Mouse (Mus musculus) embryonic facial prominence, embryonic 11.5 days (tissue): ENCODE measurements around the gene Lrrfip2. TPM values are rescaled to one million over a fixed set of nuclear protein-coding genes. Genes with fewer than 3 reads are reported as not detected.

ENCODE experiments used
- ATAC-seq: fragments of 200-750 bp; cut with Nextera tagmentation; replicated peaks from 2 replicates; pipeline ENCODE4 v1.8.0; 2017; ENCODE audit warnings: low read depth; ENCODE audit not compliant: insufficient number of reproducible peaks, low FRiP score, low TSS enrichment
- DNase-seq: peaks from one replicate; pipeline ENCODE4 v3.0.0-alpha.2; 2015; ENCODE audit warnings: low spot score
- H3K27ac ChIP-seq: fragments of 300-500 bp; sonication (generic); replicated peaks from 2 replicates; pipeline ENCODE4 v1.5.1; 2014; ENCODE audit warnings: mild to moderate bottlenecking, low read depth, low read length, control low read depth
- H3K27me3 ChIP-seq: fragments of 300-500 bp; sonication (generic); 2 replicates; pipeline ENCODE4 v1.6.1; 2014; ENCODE audit warnings: mild to moderate bottlenecking, low read length, moderate library complexity, mixed read lengths; ENCODE audit not compliant: control insufficient read depth, insufficient read depth
- H3K36me3 ChIP-seq: fragments of 300-500 bp; sonication (generic); replicated peaks from 2 replicates; pipeline ENCODE4 v1.6.1; 2014; ENCODE audit warnings: low read depth, mild to moderate bottlenecking, low read length, moderate library complexity, mixed read lengths; ENCODE audit not compliant: control insufficient read depth, insufficient read depth
- H3K4me1 ChIP-seq: fragments of 300-500 bp; sonication (generic); 2 replicates; pipeline ENCODE4 v1.6.1; 2014; ENCODE audit warnings: low read length, mixed read lengths; ENCODE audit not compliant: control insufficient read depth, insufficient read depth
- H3K4me2 ChIP-seq: fragments of 300-500 bp; sonication (generic); 2 replicates; pipeline ENCODE4 v1.6.1; 2014; ENCODE audit warnings: low read depth, mild to moderate bottlenecking, control low read depth, low read length, moderate library complexity
- H3K4me3 ChIP-seq: fragments of 300-500 bp; sonication (generic); 2 replicates; pipeline ENCODE4 v1.5.1; 2014; ENCODE audit warnings: low read depth, low read length, control low read depth
- H3K9ac ChIP-seq: fragments of 300-500 bp; sonication (generic); replicated peaks from 2 replicates; pipeline ENCODE4 v1.6.1; 2014; ENCODE audit warnings: mild to moderate bottlenecking, control low read depth, low read length
- H3K9me3 ChIP-seq: fragments of 300-500 bp; sonication (generic); replicated peaks from 2 replicates; pipeline ENCODE4 v1.6.1; 2016; ENCODE audit warnings: mild to moderate bottlenecking, low read length, inconsistent platforms, mixed read lengths; ENCODE audit not compliant: control insufficient read depth
- WGBS: fragments of 180-500 bp; shearing (Covaris S2); extraction: QIAGEN DNeasy Blood & Tissue Kit; methylation state at CpG from one replicate; pipeline ENCODE4 v1.1.7; 2014; 5-methylcytosine and 5-hydroxymethylcytosine counted together
- polyA plus RNA-seq: library from polyadenylated mRNA; unstranded; fragments of >200 nt; fragmentation: Nextera tagmentation; extraction: Ambion mirVana; gene quantifications from 2 replicates; pipeline ENCODE4 v1.2.1, GENCODE M21; 2014

Lrrfip2 gene
- polyA plus RNA-seq, 1 experiment from 2014 or later, result 49.2 TPM

- H3K4me2 ChIP-seq, result no peak overlapping the region
- DNase-seq (no peak), ATAC-seq (no peak)
- no peaks in the 10 kb centered on the region for H3K27me3 ChIP-seq
- WGBS, result 91% methylated on average over 2 of the region's 2 CpGs
- no peak overlapping the region for H3K4me3 ChIP-seq
- H3K9me3 ChIP-seq, result no peaks in the 10 kb centered on the region
- no peaks in the 10 kb centered on the region for H3K36me3 ChIP-seq
- no peaks in the 10 kb centered on the region for H3K4me1 ChIP-seq
- no peak overlapping the region for H3K9ac ChIP-seq
- no peak overlapping the region for H3K27ac ChIP-seq
Observed at GRCm38 (mm10) chr9:111152314-111152897, 35.0 kb downstream of the Lrrfip2 start.

GRCm38 (mm10) chr9:111153026-111153425, 35.6 kb downstream of the Lrrfip2 start:
- Histone ChIP-seq H3K4me3 (no peak overlapping the region), H3K9me3 (no peaks in the 10 kb centered on the region), H3K9ac (no peak overlapping the region), H3K27ac (no peak overlapping the region), H3K36me3 (no peaks in the 10 kb centered on the region), H3K27me3 (no peaks in the 10 kb centered on the region), H3K4me1 (no peaks in the 10 kb centered on the region), H3K4me2 (no peak overlapping the region)
- no peak for ATAC-seq
- WGBS, result 92% methylated on average over 3 of the region's 3 CpGs
- no peak for DNase-seq

DNA sequence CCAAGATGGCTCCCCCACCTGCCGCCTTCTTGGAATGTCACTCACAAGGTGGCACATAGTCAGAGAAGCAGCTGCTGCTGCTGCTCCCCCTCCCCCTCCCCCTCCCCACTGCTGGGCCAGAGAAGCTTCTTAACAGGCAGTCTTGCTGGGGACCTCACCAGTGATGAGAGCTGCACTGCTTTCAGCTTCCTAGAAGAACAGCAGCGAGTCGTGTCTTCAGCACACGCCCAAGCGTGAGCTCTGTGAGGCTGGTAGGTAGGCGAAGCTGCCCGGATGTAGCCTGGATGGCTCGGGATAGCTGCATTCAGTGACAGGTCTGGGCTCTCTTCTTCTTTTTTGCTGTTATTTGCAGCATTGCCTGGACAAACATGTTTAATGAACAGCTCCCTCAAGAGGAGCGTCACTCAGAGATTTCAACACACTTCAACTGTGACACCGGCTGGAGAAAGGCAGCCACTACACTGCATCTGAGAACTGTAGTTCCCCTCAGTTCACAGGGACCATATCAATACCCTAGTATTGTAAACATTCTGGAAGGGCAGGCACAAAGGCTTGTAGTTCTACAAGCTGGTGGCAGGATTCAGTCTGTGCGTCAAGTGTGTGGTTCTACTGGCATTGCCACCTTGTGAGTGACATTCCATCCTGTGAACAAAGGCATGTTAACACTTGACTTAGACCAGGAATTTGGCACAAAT, 38.5 kb downstream of the Lrrfip2 start:
- H3K4me1 ChIP-seq, result no peaks in the 10 kb centered on the region
- H3K36me3 ChIP-seq, result no peaks in the 10 kb centered on the region
- H3K9me3 ChIP-seq, result no peaks in the 10 kb centered on the region
- no peak overlapping the region for H3K27ac ChIP-seq
- ATAC-seq (no peak), DNase-seq (no peak)
- WGBS, result 85% methylated on average over 11 of the region's 11 CpGs
- no peak overlapping the region for H3K4me3 ChIP-seq
- no peak overlapping the region for H3K9ac ChIP-seq
- H3K27me3 ChIP-seq, result no peaks in the 10 kb centered on the region
- no peak overlapping the region for H3K4me2 ChIP-seq

DNA sequence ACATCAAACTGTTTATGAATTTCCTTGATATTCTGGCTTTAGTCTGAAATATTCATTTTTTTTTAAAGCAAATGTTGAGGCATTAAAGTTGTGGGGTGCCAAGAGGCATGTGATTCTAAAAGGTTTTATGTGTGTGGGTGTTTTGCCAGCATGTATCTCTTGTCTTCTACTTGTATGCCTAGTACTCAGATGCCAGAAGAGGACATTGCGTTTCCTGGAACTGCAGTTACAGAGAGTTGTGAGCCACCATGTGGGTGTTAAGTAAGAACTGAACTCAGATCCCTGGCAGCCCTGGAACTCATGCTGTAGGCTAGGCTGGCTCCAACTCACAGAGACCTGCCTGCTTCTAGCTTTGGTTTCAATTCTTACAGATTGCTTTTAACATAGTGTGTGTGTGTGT, 42.2 kb downstream of the Lrrfip2 start:
- WGBS, result 85% methylated on average over 1 of the region's 1 CpGs
- H3K9ac ChIP-seq, result no peak overlapping the region
- H3K4me2 ChIP-seq, result no peak overlapping the region
- H3K27me3 ChIP-seq, result no peaks in the 10 kb centered on the region
- H3K9me3 ChIP-seq, result no peaks in the 10 kb centered on the region
- H3K4me1 ChIP-seq, result no peaks in the 10 kb centered on the region
- H3K4me3 ChIP-seq, result no peak overlapping the region
- H3K27ac ChIP-seq, result no peak overlapping the region
- ATAC-seq (no peak), DNase-seq (no peak)
- no peaks in the 10 kb centered on the region for H3K36me3 ChIP-seq

DNA sequence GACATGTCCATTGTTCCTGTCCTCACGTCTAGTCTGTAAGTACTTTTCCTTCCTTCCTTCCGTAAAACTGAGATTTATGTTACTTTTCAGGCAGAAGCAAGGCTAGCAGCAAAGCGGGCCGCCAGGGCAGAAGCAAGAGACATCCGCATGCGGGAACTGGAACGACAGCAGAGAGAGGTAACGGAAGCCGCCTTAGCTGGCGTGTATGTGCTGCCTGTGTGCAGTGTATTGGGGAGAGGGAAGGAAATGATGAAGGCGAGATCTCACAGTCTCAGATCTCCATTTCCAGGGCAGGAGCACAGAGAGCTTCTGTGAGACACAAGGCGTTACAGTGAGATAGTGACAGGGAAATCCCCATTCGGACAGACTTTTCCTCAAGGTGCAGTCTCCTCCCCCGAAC, 43.8 kb downstream of the Lrrfip2 start:
- Histone ChIP-seq H3K4me1 (no peaks in the 10 kb centered on the region), H3K27ac (no peak overlapping the region), H3K36me3 (no peaks in the 10 kb centered on the region), H3K27me3 (no peaks in the 10 kb centered on the region), H3K9ac (no peak overlapping the region), H3K4me3 (no peak overlapping the region), H3K4me2 (no peak overlapping the region), H3K9me3 (no peaks in the 10 kb centered on the region)
- 88% methylated on average over 14 of the region's 14 CpGs for WGBS
- DNase-seq (no peak), ATAC-seq (no peak)

GRCm38 (mm10) chr9:111166612-111167011, 49.2 kb downstream of the Lrrfip2 start:
- Histone ChIP-seq H3K4me2 (no peak overlapping the region), H3K36me3 (no peaks in the 10 kb centered on the region), H3K4me3 (no peak overlapping the region), H3K4me1 (no peaks in the 10 kb centered on the region; the same call in none of the 2 replicates), H3K27ac (no peak overlapping the region), H3K9ac (no peak overlapping the region), H3K9me3 (no peaks in the 10 kb centered on the region), H3K27me3 (no peaks in the 10 kb centered on the region)
- ATAC-seq (no peak), DNase-seq (no peak)
- WGBS, result 59% methylated on average over 4 of the region's 4 CpGs

DNA sequence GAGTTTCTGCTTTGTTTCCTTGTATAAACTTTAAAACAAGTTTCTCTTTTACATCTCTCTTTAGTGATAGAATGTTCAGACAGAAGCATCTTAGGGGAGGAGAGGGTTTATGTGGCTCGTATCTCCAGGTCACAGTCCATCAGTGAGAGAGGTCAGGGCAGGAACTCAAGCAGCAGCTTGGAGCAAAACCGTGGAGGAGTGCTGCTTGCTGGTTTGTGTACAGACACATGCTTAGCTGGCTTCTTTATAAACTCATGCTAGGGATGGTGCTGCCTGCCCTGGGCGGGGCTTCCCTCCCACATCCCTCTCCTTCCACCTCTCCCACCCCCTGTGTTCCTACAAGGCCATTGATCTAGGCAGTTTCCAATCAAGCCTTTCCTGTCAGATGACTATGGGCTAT, 53.0 kb downstream of the Lrrfip2 start:
- Histone ChIP-seq H3K4me2 (no peak overlapping the region), H3K4me3 (no peak overlapping the region), H3K9ac (no peak overlapping the region), H3K36me3 (no peaks in the 10 kb centered on the region), H3K27me3 (no peaks in the 10 kb centered on the region), H3K4me1 (no peaks in the 10 kb centered on the region; the same call in none of the 2 replicates), H3K27ac (no peak overlapping the region), H3K9me3 (no peaks in the 10 kb centered on the region)
- ATAC-seq (no peak), DNase-seq (no peak)
- WGBS, result 40% methylated on average over 3 of the region's 3 CpGs

DNA sequence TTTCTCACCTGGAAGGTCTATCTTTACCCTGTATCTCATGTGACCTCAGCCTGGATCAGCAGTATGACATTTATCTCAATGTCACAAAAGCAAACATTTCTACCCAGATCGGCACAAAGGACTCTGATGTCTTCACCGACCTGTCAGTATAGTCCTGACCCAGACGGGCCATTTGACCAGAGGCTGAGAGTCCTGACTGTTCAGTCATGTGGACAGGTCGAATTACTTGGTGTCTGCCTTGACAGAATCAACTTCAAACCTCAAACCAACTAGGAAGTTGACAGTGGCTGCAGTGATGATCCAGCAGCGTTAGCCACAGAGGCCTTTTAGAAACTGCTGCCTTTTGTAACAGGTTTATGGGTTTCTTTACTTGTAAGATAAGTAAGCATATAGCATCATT, 56.7 kb downstream of the Lrrfip2 start:
- no peaks in the 10 kb centered on the region for H3K9me3 ChIP-seq
- no peak overlapping the region for H3K9ac ChIP-seq
- H3K4me3 ChIP-seq, result no peak overlapping the region
- ATAC-seq, result no peak
- no peaks in the 10 kb centered on the region; the same call in 1 of the 2 replicates for H3K4me1 ChIP-seq
- no peak for DNase-seq
- WGBS, result 56% methylated on average over 5 of the region's 5 CpGs
- no peak overlapping the region for H3K27ac ChIP-seq
- no peaks in the 10 kb centered on the region for H3K36me3 ChIP-seq
- no peaks in the 10 kb centered on the region for H3K27me3 ChIP-seq
- no peak overlapping the region for H3K4me2 ChIP-seq
